Mouse (Mus musculus): ENCODE measurements at regions not wholly inside any gene's neighbourhood (a gene's known extent, or its start where the extent isn't known, plus 50 kb on each side); places are given as distances from the start of the nearest gene placed in this dataset.
"Not testable (repeated sequence)": the region's sequence is repeated elsewhere in the genome, so short reads cannot be mapped to it uniquely, and the experiment has no call there.

DNA sequence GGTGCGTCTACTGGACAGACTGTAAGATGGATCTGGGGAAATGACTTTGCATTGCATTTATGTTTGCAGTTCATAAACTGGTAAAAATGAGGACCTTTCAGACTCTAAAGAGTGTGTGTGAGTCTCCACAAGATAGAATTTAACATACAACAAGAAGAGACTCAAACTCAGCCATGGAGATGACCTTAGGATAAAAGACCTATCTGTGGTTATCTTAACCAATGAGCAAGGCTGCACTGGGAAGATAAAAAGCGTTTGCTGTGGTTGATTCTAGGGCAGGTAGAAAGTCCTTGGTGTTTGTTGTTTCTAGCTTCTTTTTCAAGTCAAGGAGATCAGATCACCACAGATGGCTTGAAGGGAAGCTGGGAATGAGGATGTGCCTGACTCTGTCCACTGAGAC, 130.1 kb upstream of the Max start:
- intact Hi-C loops (cut with DNase I) = no loop called here

GRCm38 (mm10) chr12:77091700-77092099, 129.7 kb upstream of the Max start:
- intact Hi-C loops (cut with DNase I) = no loop called here
- no peak for DNase-seq

More for the DNA sequence above, 130.1 kb upstream of the Max start:
- DNase-seq = no peak

DNA sequence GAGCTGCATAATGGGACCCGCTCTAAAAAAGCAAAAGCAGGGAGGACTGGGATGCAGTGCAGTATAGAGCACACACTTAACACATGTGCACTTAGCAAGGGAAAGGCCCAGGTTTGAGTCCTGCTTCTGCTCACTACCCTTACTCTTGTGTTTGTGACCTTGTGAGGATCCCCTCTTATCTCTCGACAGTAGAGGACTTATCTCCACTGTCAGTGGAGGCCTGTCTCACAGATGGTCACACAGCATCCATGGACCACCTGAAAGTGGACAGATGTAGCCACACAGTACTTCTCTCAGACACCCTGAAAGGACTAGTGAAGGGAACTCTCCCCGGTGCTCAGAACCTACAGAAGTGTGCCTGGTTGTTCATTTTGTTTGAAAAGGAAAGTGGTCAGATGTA, 128.5 kb upstream of the Max start:
- no peak for DNase-seq
- intact Hi-C loops (cut with DNase I) = no loop called here

DNA sequence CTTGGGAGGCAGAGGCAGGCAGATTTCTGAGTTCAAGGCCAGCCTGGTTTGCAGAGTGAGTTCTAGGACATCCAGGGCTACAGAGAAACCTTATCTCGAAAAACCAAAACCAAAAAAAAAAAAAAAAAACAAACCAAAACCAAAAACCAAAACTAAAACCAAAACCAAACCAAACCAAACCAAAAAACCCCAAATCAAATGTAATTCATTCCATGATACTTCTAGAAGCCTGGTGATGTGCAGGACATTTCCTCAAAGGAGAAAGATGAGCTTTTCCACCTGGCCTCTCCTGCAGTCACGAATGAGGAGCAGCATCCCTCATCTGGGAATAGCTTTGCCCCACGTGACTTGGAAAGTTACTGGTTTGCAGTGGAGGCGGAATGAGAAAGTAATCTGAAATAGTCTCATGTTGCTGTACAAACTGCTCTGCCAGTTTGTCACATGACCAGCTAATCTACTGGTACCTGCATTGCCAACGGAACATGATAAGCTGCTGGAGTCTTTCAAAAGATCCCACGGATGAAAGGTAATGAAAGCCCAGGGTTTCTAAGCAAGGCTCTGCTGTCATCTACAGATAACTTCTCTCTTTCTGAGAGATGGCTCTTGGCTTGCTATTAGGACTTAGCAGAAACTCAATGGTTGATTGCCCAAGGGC, 127.8 kb upstream of the Max start:
- DNase-seq = no peak

DNA sequence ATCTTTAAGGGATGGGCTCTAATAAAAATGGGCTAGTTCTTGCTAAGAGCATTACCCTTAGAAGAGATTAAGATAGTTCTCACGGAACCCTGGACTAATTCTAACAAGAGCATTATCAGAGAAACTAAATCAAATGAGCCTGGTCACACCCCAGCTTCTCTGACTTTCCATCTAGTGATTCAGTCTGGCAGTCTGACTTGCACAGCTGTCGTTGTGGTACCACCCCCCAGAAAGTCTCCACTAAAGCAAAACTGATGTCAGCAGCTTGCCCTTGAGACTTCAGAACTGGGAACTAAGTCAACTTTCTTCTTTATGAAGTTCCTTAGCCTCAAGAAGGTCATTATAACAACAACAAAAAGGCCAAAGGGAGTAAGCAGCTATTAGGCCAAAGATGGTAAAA, 126.5 kb upstream of the Max start:
- intact Hi-C loops (cut with DNase I) = no loop called here
- no peak for DNase-seq

More for the DNA sequence above, 127.8 kb upstream of the Max start:
- intact Hi-C loops (cut with DNase I) = no loop called here

DNA sequence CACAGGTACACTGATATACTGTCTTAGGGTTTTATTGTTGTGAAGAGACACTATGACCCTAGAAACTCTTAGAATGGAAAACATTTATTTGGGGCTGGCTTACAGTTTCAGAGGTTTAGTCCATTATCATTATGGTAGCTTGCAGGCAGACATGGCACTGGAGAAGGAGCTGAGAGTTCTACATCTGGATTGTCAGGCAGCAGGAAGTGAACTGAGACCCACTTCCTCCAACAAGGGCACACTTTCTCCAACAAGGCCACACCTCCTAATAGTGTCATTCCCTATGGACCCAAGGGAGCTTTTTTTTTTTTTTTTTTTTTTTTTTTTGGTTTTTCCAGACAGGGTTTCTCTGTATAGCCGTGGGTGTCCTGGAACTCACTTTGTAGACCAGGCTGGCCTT, 124.9 kb upstream of the Max start:
- DNase-seq; intact Hi-C loops (cut with DNase I): not testable (repeated sequence)

DNA sequence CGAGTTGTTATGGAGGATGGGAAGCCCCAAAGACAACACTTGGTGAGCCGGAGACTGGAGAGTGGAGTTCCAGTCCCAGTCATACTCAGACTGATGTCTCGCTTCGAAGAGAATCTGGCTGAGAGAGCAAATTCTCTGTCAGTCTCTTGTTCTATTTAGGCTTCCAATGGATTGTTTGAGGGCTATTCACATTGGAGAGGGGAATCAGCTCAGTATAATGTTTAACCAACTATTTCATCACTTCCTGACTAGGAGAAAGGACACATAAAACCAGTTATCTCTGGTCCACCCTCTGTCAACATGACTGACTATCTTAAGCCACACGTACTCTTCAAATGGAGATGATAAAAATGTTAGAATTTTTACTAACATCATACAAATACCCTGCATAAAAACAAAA, 123.9 kb upstream of the Max start:
- DNase-seq = no peak
- intact Hi-C loops (cut with DNase I) = no loop called here

DNA sequence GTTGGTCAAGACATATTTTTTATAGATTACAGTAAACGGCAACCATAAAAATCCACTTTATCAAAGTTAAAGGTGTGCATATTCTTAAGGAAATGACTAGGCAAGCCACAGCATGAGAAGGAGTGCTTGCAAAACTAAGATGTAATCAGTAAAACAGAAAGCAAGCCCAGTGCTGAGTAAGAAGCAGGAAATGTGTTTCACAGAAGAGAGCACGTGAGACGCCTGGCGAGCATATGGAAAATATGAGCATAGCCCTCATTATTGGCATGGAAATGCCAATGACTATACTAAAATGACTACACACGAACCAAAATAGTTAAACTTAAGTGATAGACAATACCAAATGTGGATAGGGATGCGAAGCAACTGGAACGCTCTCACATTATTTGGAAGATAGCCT, 123.2 kb upstream of the Max start:
- DNase-seq = no peak
- intact Hi-C loops (cut with DNase I) = no loop called here

GRCm38 (mm10) chr12:77084744-77085143, 122.7 kb upstream of the Max start:
- intact Hi-C loops (cut with DNase I) = no loop called here
- no peak for DNase-seq

- no peak for DNase-seq
- intact Hi-C loops (cut with DNase I) = no loop called here
Measured at GRCm38 (mm10) chr12:77084343-77084742, 122.3 kb upstream of the Max start.

GRCm38 (mm10) chr12:77083760-77084159, 121.8 kb upstream of the Max start:
- no peak for DNase-seq
- intact Hi-C loops (cut with DNase I) = no loop called here

DNA sequence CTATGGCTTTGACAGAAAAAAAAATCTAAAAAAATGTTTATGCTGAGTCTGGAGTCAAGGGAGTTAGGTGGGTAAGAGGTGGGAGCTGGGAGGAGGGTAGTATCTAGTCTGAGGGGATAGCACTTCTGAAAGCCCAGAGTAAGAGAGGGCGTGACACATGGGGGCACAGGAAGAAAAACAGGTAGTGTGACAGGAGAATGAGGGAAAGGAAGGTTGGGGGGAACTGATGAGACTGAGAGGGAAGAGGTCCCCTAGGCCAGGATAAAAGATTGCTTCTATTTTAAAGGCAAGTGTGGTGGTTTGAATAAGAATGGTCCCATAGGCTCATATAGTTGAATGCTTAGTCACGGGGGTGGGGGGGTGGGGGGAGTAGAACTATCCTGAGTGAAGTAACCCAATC, 119.8 kb upstream of the Max start:
- intact Hi-C loops (cut with DNase I) = no loop called here
- no peak for DNase-seq

- intact Hi-C loops (cut with DNase I) = no loop called here
- no peak for DNase-seq
Measured at GRCm38 (mm10) chr12:77079481-77079880, 117.5 kb upstream of the Max start.

DNA sequence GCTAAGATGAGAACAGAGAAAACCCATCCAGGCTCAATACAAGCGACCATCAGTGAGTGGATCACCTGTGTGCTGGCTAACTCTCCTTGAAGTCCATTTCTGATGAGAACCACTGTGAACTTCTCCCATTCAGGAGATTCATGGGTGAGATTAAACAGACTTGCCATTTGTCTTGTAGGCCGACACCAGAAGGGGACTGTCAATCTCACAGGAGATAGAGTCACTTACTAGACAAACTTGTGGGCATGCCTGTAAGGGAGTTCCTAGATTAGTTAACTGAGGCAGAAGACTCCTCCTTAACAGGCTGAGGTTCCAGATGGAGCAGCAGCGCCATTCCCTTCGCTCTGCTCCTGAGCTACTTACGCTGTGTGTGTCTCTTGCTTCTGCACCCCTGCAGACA, 114.7 kb upstream of the Max start:
- intact Hi-C loops (cut with DNase I) = no loop called here
- DNase-seq = no peak

DNA sequence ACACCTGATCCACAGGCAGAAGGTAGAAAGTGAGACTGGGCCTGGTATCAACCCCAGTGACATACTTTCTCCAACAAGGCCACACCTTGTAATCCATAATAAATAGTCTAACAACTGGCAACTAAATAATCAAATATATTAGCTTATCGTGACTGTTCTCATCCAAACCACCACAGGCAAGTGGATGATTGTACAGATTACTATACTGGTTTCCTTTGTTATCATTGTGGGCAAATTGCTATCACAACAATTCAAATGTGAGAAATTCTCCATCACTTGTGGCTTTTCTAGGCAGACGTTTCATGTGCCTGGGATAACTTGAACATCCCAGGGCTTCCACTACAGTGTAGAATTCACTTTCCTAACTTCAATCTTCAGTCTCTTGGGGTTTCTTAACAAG, 112.6 kb upstream of the Max start:
- intact Hi-C loops (cut with DNase I) = no loop called here
- no peak for DNase-seq

DNA sequence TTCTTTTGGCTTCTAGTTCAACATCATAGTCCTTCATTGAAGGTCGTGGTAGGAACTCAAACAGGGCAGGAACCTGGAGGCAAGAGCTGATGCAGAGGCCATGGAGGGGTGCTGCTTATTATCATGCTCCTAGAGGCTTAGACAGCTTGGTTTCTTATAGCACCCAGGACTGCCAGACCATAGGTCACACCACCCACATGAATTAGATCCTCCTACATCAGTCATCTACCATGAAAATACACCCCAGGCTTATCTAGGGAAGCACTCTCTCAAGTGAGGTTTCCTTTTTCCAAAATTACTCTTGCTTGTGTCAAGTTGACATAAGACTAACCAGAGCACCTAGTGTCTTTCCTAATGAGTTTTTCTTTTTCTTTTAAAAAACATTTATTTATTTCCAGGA, 109.7 kb upstream of the Max start:
- intact Hi-C loops (cut with DNase I) = no loop called here
- no peak for DNase-seq

GRCm38 (mm10) chr12:77067938-77068337, 105.9 kb upstream of the Max start:
- no peak for DNase-seq
- intact Hi-C loops (cut with DNase I) = no loop called here

DNA sequence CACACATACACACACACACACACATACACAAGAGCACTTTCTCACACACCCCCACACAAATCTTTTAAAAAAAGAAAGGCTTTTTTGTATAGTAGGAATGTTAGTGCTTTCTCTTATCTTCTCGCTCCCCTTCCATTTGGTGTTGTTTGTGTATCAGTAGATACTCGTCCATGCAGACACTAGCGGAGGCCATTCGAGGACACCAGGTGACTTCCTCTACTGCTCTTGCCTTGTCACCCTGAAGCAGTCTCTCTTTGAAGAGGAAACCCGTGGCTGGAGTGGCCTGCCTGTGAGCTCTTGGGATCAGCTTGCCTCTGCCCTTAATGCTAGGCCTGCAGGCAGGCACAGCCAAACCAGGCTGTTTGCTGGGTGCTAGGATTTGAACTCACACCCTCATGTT, 105.1 kb upstream of the Max start:
- intact Hi-C loops (cut with DNase I) = no loop called here
- DNase-seq = no peak

DNA sequence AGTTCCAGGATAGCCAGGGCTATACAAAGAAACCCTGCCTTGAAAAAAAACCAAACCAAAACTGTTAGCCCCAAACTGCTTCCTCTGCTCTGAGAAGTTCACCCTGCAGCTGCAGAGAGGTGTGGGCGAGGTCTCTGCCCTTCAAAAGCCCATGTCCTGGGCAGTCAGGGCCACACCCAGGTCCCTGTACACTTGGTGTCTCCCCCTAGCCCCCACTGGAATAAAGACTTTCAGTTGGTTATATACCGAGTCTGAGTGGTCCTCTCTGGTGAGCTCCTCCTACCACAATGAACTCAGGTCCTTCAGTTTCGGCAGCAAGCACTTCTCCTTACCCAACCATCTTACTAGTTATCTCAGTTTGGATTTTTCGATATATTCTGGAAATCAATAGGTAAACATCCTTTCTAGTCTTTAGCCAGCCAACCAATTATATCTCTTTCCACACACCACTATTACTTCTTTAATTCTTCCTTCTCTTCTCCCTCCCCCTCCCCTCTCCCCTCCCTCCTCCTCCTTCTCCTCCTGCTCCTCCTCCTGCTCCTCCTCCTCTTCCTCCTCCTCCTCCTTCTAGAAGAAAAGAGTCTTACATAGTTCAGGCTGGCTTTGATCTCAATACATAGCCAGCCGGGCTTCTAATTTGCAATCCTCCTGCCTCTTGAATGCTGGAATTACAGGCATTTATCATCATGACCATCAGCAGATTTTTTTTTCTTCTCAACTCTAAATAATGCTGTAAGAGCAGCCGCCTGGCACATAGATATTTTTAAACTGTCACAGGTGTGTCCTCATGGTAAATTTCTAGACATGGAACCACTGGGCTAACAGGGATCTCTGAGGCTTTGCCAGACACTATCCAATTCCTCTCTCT, 103.9 kb upstream of the Max start:
- intact Hi-C loops (cut with DNase I) = no loop called here
- DNase-seq = no peak

- DNase-seq = no peak
- intact Hi-C loops (cut with DNase I) = no loop called here
Measured at GRCm38 (mm10) chr12:77064048-77064447, 102.0 kb upstream of the Max start.

- DNase-seq = no peak
Measured at GRCm38 (mm10) chr12:77061562-77061847, 99.5 kb upstream of the Max start.

DNA sequence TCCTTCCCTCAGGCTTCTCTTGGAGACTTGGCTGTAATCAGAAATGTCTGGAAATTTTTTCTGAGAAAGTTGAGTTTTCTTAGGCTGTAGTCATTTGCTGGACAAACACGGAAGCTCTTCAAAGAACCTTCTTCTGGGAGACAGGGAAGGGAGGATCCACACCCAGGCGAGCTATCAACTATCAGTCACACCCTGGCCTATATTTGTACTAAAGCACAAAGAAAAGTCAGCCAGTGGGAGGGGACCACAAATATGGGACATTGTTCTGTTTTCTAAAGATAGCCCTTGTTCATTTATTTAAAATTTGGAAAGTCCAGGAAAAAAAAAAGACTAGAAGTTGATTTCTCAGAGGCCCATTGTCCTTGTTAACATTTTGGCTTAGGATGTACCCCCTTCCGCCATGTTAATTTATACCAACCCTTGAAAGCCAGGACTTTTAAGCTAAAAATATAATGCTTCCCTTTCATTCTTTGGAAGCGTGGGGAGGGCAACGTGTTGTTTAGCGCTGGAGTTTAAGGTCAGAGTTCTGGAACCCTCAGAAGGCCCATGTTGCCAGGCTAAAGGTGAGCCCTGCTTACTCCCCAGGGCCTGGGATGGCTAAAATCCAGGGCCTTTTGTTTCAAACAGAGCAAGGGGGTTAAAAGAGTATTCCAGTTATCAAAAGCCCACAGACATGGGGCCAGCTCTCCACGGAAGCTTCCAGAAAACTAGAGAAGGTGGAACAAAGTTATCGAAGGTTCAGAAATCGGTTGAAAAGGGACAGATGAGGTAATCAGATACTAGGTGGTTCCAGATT, 99.0 kb upstream of the Max start:
- DNase-seq = peak; percentile 31

More at GRCm38 (mm10) chr12:77061562-77061847, 99.5 kb upstream of the Max start:
- intact Hi-C loops (cut with DNase I) = no loop called here

More for the DNA sequence above, 99.0 kb upstream of the Max start:
- intact Hi-C loops (cut with DNase I) = no loop called here
